Mouse (Mus musculus): ENCODE measurements around the gene Cuedc2. TPM values are rescaled to one million over a fixed set of nuclear protein-coding genes. Genes with fewer than 3 reads are reported as not detected.

Gene Cuedc2
- polyA plus RNA-seq, 1 experiment from 2014 or later, result 183 TPM

MicroRNAs within 50 kb of the gene (microRNA counts, 519-probe panel; counts per million panel counts)
- microRNA mmu-miR-146b, result not detected

Small RNAs within 50 kb of the gene (microRNA-seq; reads per million reads assigned to microRNA genes)
- gene Mir146b (ENCODE audit: borderline number of aligned reads), result 2.8 reads per million

Other genes with a start within 250 kb of the Cuedc2 start
- gene Elovl3, start 206.8 kb downstream of the Cuedc2 start, polyA plus RNA-seq (2014; fragmentation: Nextera tagmentation; extraction: Ambion mirVana), result 0.14 and 0.21 TPM in 2 replicates
- 1.7 and 2.0 TPM in 2 replicates for gene Pitx3, start 190.4 kb downstream of the Cuedc2 start, polyA plus RNA-seq (2014; fragmentation: Nextera tagmentation; extraction: Ambion mirVana)
- gene Gbf1, start 186.2 kb downstream of the Cuedc2 start, polyA plus RNA-seq (2014; fragmentation: Nextera tagmentation; extraction: Ambion mirVana), result 32.4 and 33.4 TPM in 2 replicates
- 5.0 and 5.4 TPM in 2 replicates for gene Nfkb2, start 34.4 kb downstream of the Cuedc2 start, polyA plus RNA-seq (2014; fragmentation: Nextera tagmentation; extraction: Ambion mirVana)
- 4.8 and 5.0 TPM in 2 replicates for gene Psd, start 11.5 kb downstream of the Cuedc2 start, polyA plus RNA-seq (2014; fragmentation: Nextera tagmentation; extraction: Ambion mirVana)
- gene Fbxl15, start 10.5 kb downstream of the Cuedc2 start, polyA plus RNA-seq (2014; fragmentation: Nextera tagmentation; extraction: Ambion mirVana), result 15.0 and 18.0 TPM in 2 replicates
- gene Mfsd13a, start 2.4 kb upstream of the Cuedc2 start, polyA plus RNA-seq (2014; fragmentation: Nextera tagmentation; extraction: Ambion mirVana), result 3.2 and 4.1 TPM in 2 replicates
- gene 2310034G01Rik, start 11.6 kb upstream of the Cuedc2 start, polyA plus RNA-seq (2014; fragmentation: Nextera tagmentation; extraction: Ambion mirVana), result 1.1 and 2.0 TPM in 2 replicates
- 171 and 182 TPM in 2 replicates for gene Actr1a, start 57.0 kb upstream of the Cuedc2 start, polyA plus RNA-seq (2014; fragmentation: Nextera tagmentation; extraction: Ambion mirVana)
- 32.7 and 36.3 TPM in 2 replicates for gene Sufu, start 58.2 kb upstream of the Cuedc2 start, polyA plus RNA-seq (2014; fragmentation: Nextera tagmentation; extraction: Ambion mirVana)
- 17.8 and 18.6 TPM in 2 replicates for gene Trim8, start 163.0 kb upstream of the Cuedc2 start, polyA plus RNA-seq (2014; fragmentation: Nextera tagmentation; extraction: Ambion mirVana)
- 122 and 130 TPM in 2 replicates for gene Arl3, start 234.5 kb upstream of the Cuedc2 start, polyA plus RNA-seq (2014; fragmentation: Nextera tagmentation; extraction: Ambion mirVana)
- gene Sfxn2, start 234.7 kb upstream of the Cuedc2 start, polyA plus RNA-seq (2014; fragmentation: Nextera tagmentation; extraction: Ambion mirVana), result 13.6 and 14.7 TPM in 2 replicates

Measured in embryonic facial prominence, embryonic 11.5 days (tissue).